Mouse (Mus musculus) gastrocnemius, postnatal 4 days (tissue): ENCODE data around the gene Rmnd5b. TPM values are rescaled to one million over a fixed set of nuclear protein-coding genes. Genes with fewer than 3 reads are reported as not detected.
"Not testable (repeated sequence)": the region's sequence is repeated elsewhere in the genome, so short reads cannot be mapped to it uniquely, and the experiment has no call there.

Source experiments
- DNase-seq, 2 experiments: peaks; one replicate each; pipeline ENCODE4 v3.0.0; 2021 to 2022; ENCODE audit warnings: low spot score in 2 of 2, mixed read lengths in 2 of 2
- total RNA-seq, 2 experiments: library from RNA; stranded (reverse); gene quantifications; 2 replicates each; pipeline ENCODE4 v1.2.3; 2021

Rmnd5b gene
- total RNA-seq, 2 experiments from 2014 or later: 20.9 to 23.0 TPM

- DNase-seq: no peak
Measured at GRCm38 (mm10) chr11:51625187-51625820, 10.4 kb downstream of the Rmnd5b start.

GRCm38 (mm10) chr11:51622971-51623491 lies 12.7 kb downstream of the Rmnd5b start:
- DNase-seq: no peak

GRCm38 (mm10) chr11:51621776-51622175 lies 13.9 kb downstream of the Rmnd5b start:
- DNase-seq: no peak

GRCm38 (mm10) chr11:51620084-51620483 lies 15.6 kb downstream of the Rmnd5b start:
- no peak for DNase-seq

DNA sequence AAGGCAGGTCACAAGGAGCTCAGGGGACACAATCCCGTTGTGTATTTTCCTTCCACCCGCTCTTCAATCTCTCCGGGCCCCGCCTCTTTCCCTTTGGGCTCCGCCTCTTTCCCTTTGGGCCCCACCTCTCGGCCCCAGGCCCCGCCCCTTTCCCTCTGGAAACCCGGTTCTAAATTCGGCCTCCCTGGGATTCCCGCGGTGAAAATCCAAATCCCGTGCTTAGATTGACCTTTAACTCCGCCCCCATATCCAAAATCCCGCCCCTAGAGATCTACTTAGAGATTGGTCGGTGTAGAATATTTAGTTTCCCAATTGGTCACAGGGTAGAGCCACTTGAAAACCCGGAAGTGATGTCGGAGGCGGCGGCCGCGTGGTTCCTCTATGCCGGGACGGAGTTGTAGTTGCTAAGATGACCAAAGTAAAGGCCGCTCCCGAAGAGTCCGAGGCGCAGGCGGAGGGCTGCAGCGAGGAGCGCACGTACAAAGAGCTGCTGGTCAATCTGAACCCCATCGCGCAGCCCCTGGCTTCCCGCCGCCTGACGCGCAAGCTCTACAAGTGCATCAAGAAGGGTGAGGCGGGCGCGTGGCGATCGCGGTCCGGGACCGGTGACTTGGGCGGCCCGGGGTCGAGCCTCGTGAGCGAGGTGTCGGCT lies 16.2 kb downstream of the Rmnd5b start, which contains the start of gene Nhp2:
Gene Nhp2, plus strand, starts transcription at position 327 of the 652 bp plus-strand sequence.
- peak; percentile 86 to 92 for DNase-seq

GRCm38 (mm10) chr11:51618894-51619408 lies 16.7 kb downstream of the Rmnd5b start:
- DNase-seq: no peak

DNA sequence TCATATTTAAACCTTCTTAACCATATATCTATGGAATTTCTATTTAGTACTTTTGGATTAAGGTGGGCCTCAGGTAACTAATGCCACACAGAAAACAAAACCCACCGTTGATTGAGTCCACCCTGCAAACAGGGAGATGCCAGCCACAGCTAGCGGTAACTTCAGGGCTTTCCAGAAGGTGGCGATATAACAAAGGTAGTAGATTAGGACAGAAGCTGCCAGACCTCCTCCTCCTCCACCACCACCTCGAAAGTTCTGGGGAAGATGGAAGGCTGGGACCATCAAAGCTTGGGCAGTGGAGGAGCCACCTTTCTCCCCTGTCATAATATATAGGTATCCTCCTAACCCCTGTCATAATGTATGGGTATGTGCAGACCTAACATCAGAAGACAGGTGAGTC lies 18.0 kb downstream of the Rmnd5b start:
- DNase-seq: peak; percentile 40 to 64

- not testable (repeated sequence) for DNase-seq
Measured at GRCm38 (mm10) chr11:51616113-51616512, 19.6 kb downstream of the Rmnd5b start.

- peak; percentile 35 to 64 for DNase-seq
Measured at GRCm38 (mm10) chr11:51615601-51616000, 20.1 kb downstream of the Rmnd5b start.

- no peak for DNase-seq
Measured at GRCm38 (mm10) chr11:51615129-51615528, 20.6 kb downstream of the Rmnd5b start.

GRCm38 (mm10) chr11:51614256-51614655 lies 21.4 kb downstream of the Rmnd5b start:
- no peak for DNase-seq

DNA sequence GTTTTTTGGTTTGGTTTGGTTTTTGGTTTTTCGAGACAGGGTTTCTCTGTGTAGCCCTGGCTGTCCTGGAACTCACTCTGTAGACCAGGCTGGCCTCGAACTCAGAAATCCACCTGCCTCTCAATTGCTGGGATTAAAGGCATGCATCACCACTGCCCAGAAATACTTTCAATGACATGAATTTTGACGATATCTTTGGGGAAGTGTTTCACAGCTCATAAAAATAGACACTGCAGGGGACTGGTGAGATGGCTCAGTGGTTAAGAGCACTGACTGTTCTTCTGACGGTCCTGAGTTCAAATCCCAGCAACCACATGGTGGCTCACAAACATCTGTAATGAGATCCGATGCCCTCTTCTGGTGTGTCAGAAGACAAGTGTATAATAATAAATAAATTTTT lies 25.8 kb downstream of the Rmnd5b start:
- not testable (repeated sequence) for DNase-seq

GRCm38 (mm10) chr11:51609266-51609909 lies 26.3 kb downstream of the Rmnd5b start:
- no peak for DNase-seq

GRCm38 (mm10) chr11:51607096-51607738 lies 28.5 kb downstream of the Rmnd5b start:
- DNase-seq: no peak

- peak; percentile 91 to 95 for DNase-seq
Measured at GRCm38 (mm10) chr11:51606447-51607095, 29.1 kb downstream of the Rmnd5b start, which contains the start of gene Hnrnpab. Gene Hnrnpab, minus strand, starts transcription at chr11:51606847.

GRCm38 (mm10) chr11:51605602-51606446 lies 29.9 kb downstream of the Rmnd5b start:
- peak; percentile 76 to 91 for DNase-seq

GRCm38 (mm10) chr11:51602253-51602652 lies 33.4 kb downstream of the Rmnd5b start:
- no peak for DNase-seq

DNA sequence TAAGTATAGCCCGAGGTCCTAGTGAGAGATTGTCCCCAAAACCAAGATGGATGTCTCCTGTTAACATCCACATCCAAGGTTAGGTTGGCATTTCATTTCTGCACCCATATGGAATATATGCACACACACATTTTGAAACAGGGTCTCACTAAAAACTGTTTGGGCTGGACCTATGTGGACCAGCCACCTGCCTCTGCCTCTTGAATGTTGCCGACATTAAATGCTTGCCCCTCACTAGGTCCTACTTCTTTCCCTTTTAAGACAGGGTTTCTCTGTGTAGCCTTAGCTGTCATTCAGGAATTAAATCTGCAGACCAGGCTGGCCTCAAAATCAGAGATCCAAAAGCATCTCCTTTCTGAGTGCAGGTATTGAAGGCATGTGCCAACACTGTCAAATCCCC lies 38.1 kb downstream of the Rmnd5b start:
- no peak for DNase-seq

DNA sequence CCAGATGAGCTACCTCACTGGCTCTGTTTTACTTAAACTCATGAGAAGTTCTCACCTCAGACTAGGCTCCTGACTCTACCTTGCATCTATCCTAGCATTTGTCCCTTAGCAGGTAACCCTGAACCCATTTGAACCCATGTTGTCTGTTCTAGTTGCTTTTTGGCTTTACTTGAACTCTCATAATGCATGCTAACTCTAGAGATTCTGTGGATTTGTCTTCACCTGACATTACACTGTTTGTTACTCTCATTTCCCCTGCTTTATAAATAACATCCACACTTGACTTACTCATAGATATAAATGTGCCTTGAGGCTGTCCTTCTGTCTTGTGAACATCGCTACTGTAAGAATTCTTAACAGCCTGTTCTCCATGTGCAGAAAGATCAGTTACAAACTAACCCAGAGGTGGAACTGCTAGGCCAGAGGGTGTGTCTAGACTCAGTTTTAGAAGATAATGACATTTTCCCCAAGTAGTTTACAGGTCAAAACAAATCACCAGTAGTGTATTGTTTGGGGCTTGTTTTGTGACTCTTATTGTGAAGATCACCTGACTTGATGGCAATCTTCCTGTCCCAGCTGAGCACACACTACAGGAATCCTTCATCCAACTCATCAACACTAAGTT lies 40.1 kb downstream of the Rmnd5b start:
- DNase-seq: no peak
